Mouse (Mus musculus) embryonic facial prominence, embryonic 15.5 days (tissue): ENCODE measurements around the gene Itpkc. TPM values are rescaled to one million over a fixed set of nuclear protein-coding genes. Genes with fewer than 3 reads are reported as not detected.

Experiments used
- ATAC-seq: fragments of 200-750 bp; cut with Nextera tagmentation; 2 replicates; pipeline ENCODE4 v1.8.0; 2017; ENCODE audit warnings: low read depth, moderate TSS enrichment; ENCODE audit not compliant: insufficient number of reproducible peaks, low FRiP score, low TSS enrichment
- H3K27ac ChIP-seq: fragments of 300-500 bp; sonication (generic); replicated peaks from 2 replicates; pipeline ENCODE4 v1.5.1; 2015; ENCODE audit warnings: mild to moderate bottlenecking, inconsistent platforms
- H3K27me3 ChIP-seq: fragments of 300-500 bp; sonication (generic); 2 replicates; pipeline ENCODE4 v1.6.1; 2015; ENCODE audit warnings: inconsistent platforms
- H3K36me3 ChIP-seq: fragments of 300-500 bp; sonication (generic); 2 replicates; pipeline ENCODE4 v1.6.1; 2015; ENCODE audit warnings: mild to moderate bottlenecking, inconsistent platforms
- H3K4me1 ChIP-seq: fragments of 300-500 bp; sonication (generic); 2 replicates; pipeline ENCODE4 v1.6.1; 2015; ENCODE audit warnings: inconsistent platforms
- H3K4me2 ChIP-seq: fragments of 300-500 bp; sonication (generic); replicated peaks from 2 replicates; pipeline ENCODE4 v1.6.1; 2015; ENCODE audit warnings: mild to moderate bottlenecking, inconsistent platforms
- H3K4me3 ChIP-seq: fragments of 300-500 bp; sonication (generic); replicated peaks from 2 replicates; pipeline ENCODE4 v1.5.1; 2015; ENCODE audit warnings: mild to moderate bottlenecking, inconsistent platforms
- H3K9ac ChIP-seq: fragments of 300-500 bp; sonication (generic); 2 replicates; pipeline ENCODE4 v1.6.1; 2015; ENCODE audit warnings: inconsistent platforms
- H3K9me3 ChIP-seq: fragments of 300-500 bp; sonication (generic); replicated peaks from 2 replicates; pipeline ENCODE4 v1.6.1; 2016; ENCODE audit warnings: inconsistent platforms
- WGBS: fragments of 180-500 bp; shearing (Covaris S2); methylation state at CpG from one replicate; pipeline ENCODE4 v1.1.7; 2015; 5-methylcytosine and 5-hydroxymethylcytosine counted together
- polyA plus RNA-seq: library from polyadenylated mRNA; unstranded; fragments of >200 nt; fragmentation: Nextera tagmentation; extraction: Ambion mirVana; gene quantifications from 2 replicates; pipeline ENCODE4 v1.2.1, GENCODE M21; 2015

Itpkc gene
- polyA plus RNA-seq, 1 experiment from 2014 or later, result 13.5 TPM

DNA sequence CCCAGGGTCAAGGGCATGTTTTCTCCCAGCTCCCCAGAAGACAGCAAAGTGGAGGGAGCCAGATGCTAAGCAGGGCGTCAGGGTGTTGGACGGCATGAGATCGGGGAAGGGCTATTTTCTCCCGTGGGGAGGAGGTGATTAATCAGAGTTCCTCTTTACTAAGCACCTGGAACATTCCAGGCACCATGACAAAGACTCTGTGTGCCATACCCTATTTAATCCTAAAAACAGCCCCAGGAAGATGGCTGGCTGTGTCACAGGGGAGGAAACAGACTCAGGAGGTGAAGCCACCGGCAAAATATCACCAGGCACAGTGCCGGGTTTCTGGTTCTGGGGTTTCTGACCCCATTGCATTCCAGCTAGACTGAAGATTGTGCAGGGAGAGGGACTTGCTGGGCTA is 6.5 kb downstream of the Itpkc start:
- no peaks in the 10 kb centered on the region for H3K27me3 ChIP-seq
- no peak for ATAC-seq
- H3K27ac ChIP-seq, result no peak overlapping the region
- no peaks in the 10 kb centered on the region for H3K9me3 ChIP-seq
- no peak overlapping the region for H3K4me3 ChIP-seq
- no peak overlapping the region for H3K9ac ChIP-seq
- H3K4me2 ChIP-seq, result no peak overlapping the region
- H3K36me3 ChIP-seq, result peaks cover 34% of the 10 kb centered on the region
- WGBS, result 73% methylated on average over 6 of the region's 6 CpGs
- peaks cover 39% of the 10 kb centered on the region for H3K4me1 ChIP-seq

DNA sequence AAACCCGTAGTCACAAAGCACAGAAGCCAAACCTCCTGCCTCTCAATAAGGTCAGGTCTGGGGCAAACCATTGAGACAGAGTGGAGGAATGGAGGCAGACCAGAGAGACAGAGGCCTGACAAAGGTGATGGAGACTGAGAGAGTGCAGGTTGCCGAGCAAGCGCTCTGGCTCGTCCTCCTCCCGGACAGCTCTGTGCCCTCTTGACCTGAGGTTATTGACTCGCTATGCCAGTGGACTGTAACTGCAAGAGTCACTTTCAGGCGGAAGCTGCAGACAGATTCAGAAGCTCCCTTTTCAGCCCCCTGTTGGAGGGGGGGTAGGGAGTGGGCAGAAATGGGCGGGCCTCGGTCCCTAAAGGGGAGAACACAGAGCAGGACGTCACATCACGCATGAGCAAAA is 8.5 kb downstream of the Itpkc start:
- Histone ChIP-seq H3K4me3 (no peak overlapping the region), H3K4me1 (peaks cover 19% of the 10 kb centered on the region), H3K9ac (no peak overlapping the region), H3K4me2 (no peak overlapping the region), H3K9me3 (no peaks in the 10 kb centered on the region), H3K27ac (no peak overlapping the region), H3K36me3 (peaks cover 43% of the 10 kb centered on the region), H3K27me3 (no peaks in the 10 kb centered on the region)
- 81% methylated on average over 11 of the region's 11 CpGs for WGBS
- ATAC-seq, result no peak

DNA sequence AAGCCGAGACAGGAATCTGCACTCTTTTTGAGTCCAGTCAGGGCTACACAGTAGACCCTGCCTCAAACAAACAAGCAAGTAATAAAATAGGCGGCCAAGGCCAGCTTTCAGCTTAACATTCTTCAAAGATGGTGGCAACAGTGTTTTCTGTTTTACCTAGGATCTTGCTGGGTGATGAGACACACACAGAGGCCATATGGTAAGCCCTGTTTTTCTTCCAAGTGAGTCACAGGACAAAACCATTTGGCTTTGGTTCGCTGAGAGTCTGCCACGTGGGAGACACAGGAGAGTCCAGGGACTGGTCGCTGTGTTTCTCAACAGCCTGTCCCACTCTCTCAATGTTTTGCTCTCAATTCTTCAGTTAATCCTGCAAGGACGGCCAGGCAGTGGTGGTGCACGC is 9.9 kb downstream of the Itpkc start:
- Histone ChIP-seq H3K36me3 (peaks cover 52% of the 10 kb centered on the region), H3K9me3 (no peaks in the 10 kb centered on the region), H3K9ac (no peak overlapping the region), H3K27ac (no peak overlapping the region), H3K27me3 (no peaks in the 10 kb centered on the region), H3K4me3 (no peak overlapping the region), H3K4me2 (no peak overlapping the region), H3K4me1 (peaks cover 6% of the 10 kb centered on the region; the same call in 1 of the 2 replicates)
- WGBS, result 87% methylated on average over 7 of the region's 7 CpGs
- ATAC-seq, result no peak

DNA sequence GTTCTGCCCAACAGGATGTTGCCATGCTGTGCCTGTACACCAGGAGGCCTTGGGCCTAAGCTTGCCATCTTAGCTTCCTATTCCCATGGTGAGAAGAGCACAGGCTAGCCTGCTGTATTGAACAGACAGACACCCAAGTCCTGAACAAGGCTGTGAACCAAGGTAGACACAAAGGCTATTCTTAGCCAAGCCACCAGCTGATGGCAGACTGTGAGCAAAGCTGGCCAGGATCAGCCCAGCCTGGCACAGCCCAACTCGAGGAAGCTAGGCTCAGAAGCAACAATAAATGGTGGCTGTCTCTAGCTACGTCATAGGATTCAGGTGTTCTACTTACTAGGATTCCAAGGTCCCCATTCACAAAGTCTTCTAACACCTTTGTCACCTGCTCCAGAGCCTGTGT is 15.8 kb downstream of the Itpkc start:
- 93% methylated on average over 2 of the region's 2 CpGs for WGBS

DNA sequence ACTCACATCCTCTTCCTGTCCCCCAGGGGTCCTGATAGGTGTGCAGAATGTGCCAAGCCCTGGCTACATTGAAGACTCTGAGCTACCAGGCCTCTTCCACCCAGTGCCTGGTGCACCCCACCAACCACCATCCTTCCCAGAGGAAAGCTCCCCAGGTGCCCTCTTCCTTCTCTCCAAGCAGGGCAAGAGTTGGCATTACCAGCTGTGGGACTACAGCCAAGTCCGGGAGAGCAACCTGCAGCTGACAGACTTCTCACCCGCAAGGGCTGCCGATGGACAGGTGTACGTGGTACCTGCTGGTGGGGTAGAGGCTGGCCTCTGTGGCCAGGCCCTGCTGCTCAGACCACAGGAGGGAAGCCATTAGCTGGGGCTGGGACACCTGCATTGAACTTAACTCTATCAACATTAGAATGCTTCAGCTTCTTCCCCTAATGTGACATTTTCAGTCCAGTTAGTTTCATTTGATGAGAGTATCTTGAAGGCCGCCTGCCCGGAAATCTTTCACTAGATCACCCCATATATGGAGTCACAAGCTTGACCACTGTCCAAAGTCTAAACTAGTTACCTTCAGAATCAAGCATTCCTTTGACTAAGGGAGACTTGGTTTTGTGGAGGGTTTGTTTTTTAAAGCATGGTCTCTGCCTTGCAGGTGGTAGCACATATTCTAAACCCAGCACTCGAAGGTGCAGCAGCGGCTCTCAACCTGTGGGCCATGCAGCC is 24.6 kb downstream of the Itpkc start:
- H3K36me3 ChIP-seq, result peaks cover 58% of the 10 kb centered on the region
- 92% methylated on average over 8 of the region's 8 CpGs for WGBS
- H3K9ac ChIP-seq, result no peak overlapping the region

More for the DNA sequence above, 15.8 kb downstream of the Itpkc start:
- Histone ChIP-seq H3K27me3 (no peaks in the 10 kb centered on the region), H3K4me1 (no peaks in the 10 kb centered on the region), H3K4me3 (no peak overlapping the region), H3K9me3 (no peaks in the 10 kb centered on the region), H3K9ac (no peak overlapping the region), H3K36me3 (peaks cover 83% of the 10 kb centered on the region), H3K27ac (no peak overlapping the region), H3K4me2 (no peak overlapping the region)
- ATAC-seq, result no peak

DNA sequence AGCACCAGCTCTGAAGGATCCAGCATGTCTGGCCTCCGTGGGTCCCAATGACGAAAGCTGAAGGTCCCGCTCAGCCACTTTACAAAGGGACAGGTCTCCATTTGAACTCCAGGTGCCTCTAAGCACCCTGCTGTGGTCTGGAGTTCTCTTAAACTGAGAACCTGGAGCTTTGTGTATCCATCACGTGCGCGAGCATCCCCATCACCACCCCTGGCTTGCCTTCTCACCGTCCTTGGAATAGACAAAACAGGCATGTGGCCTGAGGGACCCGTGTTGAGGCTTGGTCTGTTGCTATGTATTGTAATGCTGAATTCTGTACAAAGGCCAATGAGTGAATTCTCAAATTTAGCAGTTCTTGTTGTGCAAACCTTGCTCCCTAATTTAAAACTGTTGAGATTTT is 29.7 kb downstream of the Itpkc start:
- H3K36me3 ChIP-seq, result peaks cover 33% of the 10 kb centered on the region
- no peaks in the 10 kb centered on the region for H3K27me3 ChIP-seq
- H3K27ac ChIP-seq, result no peak overlapping the region
- no peaks in the 10 kb centered on the region for H3K9me3 ChIP-seq
- WGBS, result 94% methylated on average over 8 of the region's 8 CpGs
- peaks cover 17% of the 10 kb centered on the region for H3K4me1 ChIP-seq
- H3K4me3 ChIP-seq, result no peak overlapping the region
- no peak for ATAC-seq
- no peak overlapping the region for H3K4me2 ChIP-seq
- H3K9ac ChIP-seq, result no peak overlapping the region

More for the DNA sequence above, 24.6 kb downstream of the Itpkc start:
- no peaks in the 10 kb centered on the region for H3K27me3 ChIP-seq
- H3K4me2 ChIP-seq, result no peak overlapping the region
- ATAC-seq, result no peak; the same call in 1 of the 2 replicates
- H3K27ac ChIP-seq, result no peak overlapping the region
- H3K9me3 ChIP-seq, result no peaks in the 10 kb centered on the region
- no peaks in the 10 kb centered on the region for H3K4me1 ChIP-seq
- no peak overlapping the region for H3K4me3 ChIP-seq

DNA sequence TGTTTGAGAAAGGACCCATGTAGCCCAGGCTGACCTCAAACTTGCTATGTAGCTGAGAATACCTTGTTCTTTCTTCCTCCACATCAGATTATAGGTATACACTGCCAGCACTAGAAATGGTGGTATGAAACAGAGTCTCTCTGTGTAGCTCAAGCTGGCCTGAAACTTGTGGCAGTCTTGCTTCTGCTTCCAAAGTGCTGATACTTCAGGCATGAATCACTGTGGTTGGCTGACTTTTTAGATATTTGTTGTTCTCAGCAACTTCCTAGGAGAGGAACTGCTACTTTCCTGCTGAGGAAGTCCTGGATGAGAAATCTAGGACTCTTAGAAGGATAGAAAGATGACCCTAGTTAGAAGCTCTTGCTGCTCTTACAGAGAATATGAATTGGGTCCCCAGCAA is 30.1 kb downstream of the Itpkc start:
- ATAC-seq, result no peak
- Histone ChIP-seq H3K36me3 (peaks cover 33% of the 10 kb centered on the region), H3K27ac (no peak overlapping the region), H3K9me3 (no peaks in the 10 kb centered on the region), H3K27me3 (no peaks in the 10 kb centered on the region), H3K9ac (no peak overlapping the region), H3K4me1 (peaks cover 18% of the 10 kb centered on the region), H3K4me3 (no peak overlapping the region), H3K4me2 (no peak overlapping the region)

DNA sequence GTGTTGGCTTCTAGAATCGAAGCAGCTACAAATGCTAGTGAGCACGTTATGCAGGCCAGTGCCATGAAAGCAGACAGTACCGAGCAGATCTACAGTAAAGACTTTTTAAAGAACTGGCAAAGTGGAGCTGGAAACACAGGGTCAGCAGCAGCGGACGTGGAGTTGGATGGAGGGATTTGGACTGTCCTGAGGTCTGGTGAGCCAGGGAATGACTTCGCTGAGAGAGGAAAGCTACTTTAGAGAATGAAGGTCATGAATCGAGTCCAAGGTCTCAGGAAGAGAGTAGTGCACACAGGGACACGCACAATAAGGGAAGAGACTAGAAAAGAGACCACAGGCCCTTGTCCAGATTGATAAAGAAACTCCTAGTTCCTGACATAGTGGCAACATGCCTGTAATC is 30.8 kb downstream of the Itpkc start:
- peaks cover 18% of the 10 kb centered on the region for H3K4me1 ChIP-seq
- no peaks in the 10 kb centered on the region for H3K9me3 ChIP-seq
- no peak overlapping the region for H3K27ac ChIP-seq
- no peak overlapping the region for H3K4me2 ChIP-seq
- 91% methylated on average over 8 of the region's 8 CpGs for WGBS
- H3K9ac ChIP-seq, result no peak overlapping the region
- H3K4me3 ChIP-seq, result no peak overlapping the region
- H3K36me3 ChIP-seq, result peaks cover 33% of the 10 kb centered on the region
- ATAC-seq, result no peak
- no peaks in the 10 kb centered on the region for H3K27me3 ChIP-seq

DNA sequence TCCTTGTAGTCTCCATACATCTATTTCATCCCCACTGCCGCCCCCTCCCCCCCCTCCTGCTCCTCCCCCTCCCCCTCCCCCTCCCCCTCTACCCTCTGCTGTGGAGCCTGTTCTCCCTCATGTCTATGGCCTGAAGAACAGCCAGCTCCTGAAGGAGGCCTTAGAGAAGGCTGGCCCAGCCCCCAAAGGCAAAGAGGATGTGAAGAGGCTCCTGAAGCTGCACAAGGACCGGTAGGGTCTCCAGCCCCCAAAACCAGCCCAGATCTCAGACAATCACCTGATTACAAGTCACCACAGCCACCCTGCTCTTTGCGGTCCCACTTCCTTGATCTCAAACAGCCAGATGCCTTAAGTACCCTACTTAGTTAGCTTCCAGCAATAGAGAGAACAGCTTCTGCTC is 31.3 kb downstream of the Itpkc start:
- no peak overlapping the region for H3K4me2 ChIP-seq
- ATAC-seq, result no peak
- WGBS, result 86% methylated on average over 3 of the region's 3 CpGs

DNA sequence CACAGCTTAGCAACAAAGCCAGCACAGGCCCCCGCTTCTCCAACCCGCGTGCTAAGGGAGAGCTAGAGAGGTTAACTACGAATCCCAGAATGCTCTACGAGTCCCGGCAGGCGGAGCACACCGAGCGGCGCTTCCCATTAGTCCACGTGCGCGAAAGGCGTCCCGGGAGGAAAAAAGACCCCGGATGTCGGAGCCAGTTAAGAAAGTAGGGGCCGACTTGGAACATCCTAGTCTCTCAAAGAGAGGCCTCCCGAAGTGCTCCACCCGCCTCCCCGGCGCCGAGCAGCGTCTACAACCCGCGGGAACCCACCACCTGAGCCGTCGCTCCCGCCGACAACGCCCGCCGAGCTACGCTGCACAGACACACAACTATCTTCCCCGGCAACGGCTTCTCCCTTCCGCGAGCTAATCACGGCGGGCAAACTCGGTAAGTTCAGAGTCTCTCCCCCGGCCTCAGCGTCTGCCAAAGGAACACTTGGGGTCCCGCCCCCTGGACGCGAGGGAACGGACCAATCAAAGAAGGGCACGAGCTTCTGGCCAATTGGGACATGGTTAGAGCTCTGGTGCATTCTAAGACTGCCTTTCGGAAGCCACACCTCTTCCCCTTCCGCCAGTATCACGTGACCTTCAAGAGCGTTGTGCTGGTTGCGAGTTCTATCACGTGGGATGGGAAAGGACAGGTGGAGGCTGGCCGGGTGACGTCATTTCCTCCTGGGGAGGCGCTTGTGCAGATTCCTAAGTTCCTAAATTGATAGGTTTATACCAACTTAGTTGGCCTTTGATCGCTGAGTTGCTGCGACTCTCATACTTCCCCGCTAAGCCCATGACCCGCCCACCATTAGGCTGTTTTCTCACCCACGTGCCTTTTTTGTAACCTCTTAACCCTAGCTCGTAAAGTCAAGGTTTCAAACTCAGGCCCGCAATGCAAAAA is 32.5 kb downstream of the Itpkc start, which contains the start of the genes BC024978 and Snrpa:
Gene BC024978, plus strand, starts transcription at position 101 of the 931 bp plus-strand sequence.
Gene Snrpa, minus strand, starts transcription at position 591 of the 931 bp plus-strand sequence.
- ATAC-seq, result peak; percentile 99
- peaks cover 18% of the 10 kb centered on the region for H3K4me1 ChIP-seq
- peak within 1 kb of the TSS; percentile 97 for H3K9ac ChIP-seq
- no peaks in the 10 kb centered on the region for H3K27me3 ChIP-seq
- under 1% methylated on average over 64 of the region's 64 CpGs for WGBS
- H3K27ac ChIP-seq, result peak within 1 kb of the TSS; percentile 100
- no peaks in the 10 kb centered on the region for H3K9me3 ChIP-seq
- peaks cover 41% of the 10 kb centered on the region for H3K36me3 ChIP-seq
- H3K4me3 ChIP-seq, result peak within 1 kb of the TSS; percentile 91
- peak within 1 kb of the TSS; percentile 78 for H3K4me2 ChIP-seq

More for the DNA sequence above, 31.3 kb downstream of the Itpkc start:
- Histone ChIP-seq H3K4me1 (peaks cover 18% of the 10 kb centered on the region), H3K9me3 (no peaks in the 10 kb centered on the region), H3K9ac (no peak overlapping the region), H3K36me3 (peaks cover 36% of the 10 kb centered on the region), H3K27ac (no peak overlapping the region), H3K27me3 (no peaks in the 10 kb centered on the region), H3K4me3 (no peak overlapping the region)

DNA sequence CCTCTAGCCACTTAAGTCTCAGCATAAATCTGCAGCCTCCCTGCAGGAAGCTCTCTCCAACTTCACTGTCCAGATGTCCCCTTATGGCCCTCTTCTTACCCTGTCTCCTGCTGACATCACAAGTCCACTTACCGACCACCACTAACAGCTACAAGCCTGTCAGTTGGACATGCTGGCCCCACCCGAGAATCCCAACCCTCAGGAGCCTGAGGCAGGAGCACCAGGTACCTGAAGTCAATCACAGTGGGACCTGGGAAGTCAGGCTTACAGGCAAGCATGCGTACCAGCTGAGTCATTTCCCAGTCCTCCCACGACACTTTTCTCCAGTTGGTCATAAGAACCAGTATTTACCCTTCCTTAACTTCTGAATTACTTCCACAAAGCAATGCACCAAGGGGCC is 34.7 kb downstream of the Itpkc start:
- H3K9ac ChIP-seq, result no peak overlapping the region
- H3K4me1 ChIP-seq, result peaks cover 18% of the 10 kb centered on the region
- 85% methylated on average over 4 of the region's 4 CpGs for WGBS
- no peak overlapping the region for H3K27ac ChIP-seq
- no peak for ATAC-seq
- no peaks in the 10 kb centered on the region for H3K27me3 ChIP-seq
- H3K4me2 ChIP-seq, result no peak overlapping the region
- no peak overlapping the region for H3K4me3 ChIP-seq
- H3K36me3 ChIP-seq, result peaks cover 60% of the 10 kb centered on the region
- no peaks in the 10 kb centered on the region for H3K9me3 ChIP-seq
